In genomic region chr17:8592427-8593277, GRCm38 (mm10) we compare ENCODE assay signal across 7 mouse cellular contexts. TPM values are rescaled to one million over a fixed set of nuclear protein-coding genes. Genes with fewer than 3 reads are reported as not detected.
DNase-seq lines count a peak whose midpoint lies in the region; ATAC-seq lines count a peak whose summit lies in the region.

No protein-coding gene starts in this region.

- peaks cover 5% of the 10 kb centered on the region for H3K4me1 ChIP-seq in embryonic facial prominence, embryonic 13.5 days
- H3K4me1 ChIP-seq in heart, embryonic 10.5 days: no peaks in the 10 kb centered on the region; the same call in 1 of the 2 replicates
- H3K4me1 ChIP-seq in limb, embryonic 13.5 days: no peaks in the 10 kb centered on the region
- H3K4me1 ChIP-seq in midbrain, embryonic 16.5 days (ENCODE audit: control insufficient read depth, insufficient read depth, low read length): peaks cover 3% of the 10 kb centered on the region; the same call in 1 of the 2 replicates

- 16% methylated on average over 22 of the region's 22 CpGs for WGBS in embryonic facial prominence, embryonic 13.5 days
- WGBS in heart, embryonic 10.5 days: 16% methylated on average over 22 of the region's 22 CpGs
- 13% methylated on average over 22 of the region's 22 CpGs for whole genome bisulfite sequencing in limb, embryonic 13.5 days
- 16% methylated on average over 22 of the region's 22 CpGs for WGBS in midbrain, embryonic 16.5 days

- H3K27me3 ChIP-seq in embryonic facial prominence, embryonic 13.5 days: peaks cover 19% of the 10 kb centered on the region
- H3K27me3 ChIP-seq in heart, embryonic 10.5 days (ENCODE audit: insufficient read depth, poor library complexity, severe bottlenecking): peaks cover 22% of the 10 kb centered on the region
- peaks cover 34% of the 10 kb centered on the region for H3K27me3 ChIP-seq in limb, embryonic 13.5 days
- H3K27me3 ChIP-seq in midbrain, embryonic 16.5 days (ENCODE audit: control insufficient read depth, insufficient read depth, low read depth, low read length): no peaks in the 10 kb centered on the region

- peak; percentile 87 for DNase-seq in adrenal gland, postnatal 10 days
- DNase-seq in heart, embryonic 10.5 days (ENCODE audit: low spot score): no peak
- peak; percentile 59 for DNase-seq in kidney, adult 9 months
- peak; percentile 35 to 75 for DNase-seq in spleen, postnatal 4 days (ENCODE audit: low spot score in 2 of 2)

- H3K4me3 ChIP-seq in embryonic facial prominence, embryonic 13.5 days: peak overlapping the region; percentile 14; the same call in 1 of the 2 replicates
- H3K4me3 ChIP-seq in heart, embryonic 10.5 days: peak overlapping the region; percentile 39
- H3K4me3 ChIP-seq in limb, embryonic 13.5 days: peak overlapping the region; percentile 25
- H3K4me3 ChIP-seq in midbrain, embryonic 16.5 days (ENCODE audit: low read depth, low read length): peak overlapping the region; percentile 27

- no peak overlapping the region for H3K27ac ChIP-seq in embryonic facial prominence, embryonic 13.5 days
- H3K27ac ChIP-seq in heart, embryonic 10.5 days: no peak overlapping the region
- no peak overlapping the region for H3K27ac ChIP-seq in limb, embryonic 13.5 days
- no peak overlapping the region for H3K27ac ChIP-seq in midbrain, embryonic 16.5 days (ENCODE audit: low read length)

- peak overlapping the region; percentile 38; the same call in 1 of the 2 replicates for H3K9ac ChIP-seq in embryonic facial prominence, embryonic 13.5 days
- 0 out of 2 replicates have a peak overlapping the region, but pooled peaks have one; percentile 35 for H3K9ac ChIP-seq in limb, embryonic 13.5 days
- peak overlapping the region; percentile 47; the same call in 1 of the 2 replicates for H3K9ac ChIP-seq in midbrain, embryonic 16.5 days (ENCODE audit: low read depth, low read length)

- peak overlapping the region; percentile 52 for H3K4me2 ChIP-seq in embryonic facial prominence, embryonic 13.5 days
- peak overlapping the region; percentile 59 for H3K4me2 ChIP-seq in limb, embryonic 13.5 days (replicated peaks)
- peak overlapping the region; percentile 54 for H3K4me2 ChIP-seq in midbrain, embryonic 16.5 days (ENCODE audit: low read length)

- no peaks in the 10 kb centered on the region for H3K9me3 ChIP-seq in embryonic facial prominence, embryonic 13.5 days
- H3K9me3 ChIP-seq in heart, embryonic 10.5 days: no peaks in the 10 kb centered on the region
- no peaks in the 10 kb centered on the region for H3K9me3 ChIP-seq in limb, embryonic 13.5 days
- H3K9me3 ChIP-seq in midbrain, embryonic 16.5 days (replicated peaks; ENCODE audit: control insufficient read depth, low read length, poor library complexity, severe bottlenecking): 0 out of 2 replicates have a peak, but pooled peaks cover 3% of the 10 kb centered on the region

- ATAC-seq in embryonic facial prominence, embryonic 13.5 days (ENCODE audit: insufficient number of reproducible peaks, insufficient read depth, low FRiP score, low TSS enrichment, low read depth): no peak
- peak; percentile 73; the same call in 1 of the 2 replicates for ATAC-seq in limb, embryonic 13.5 days (ENCODE audit: low FRiP score, low read depth)
- peak; percentile 79 for ATAC-seq in midbrain, embryonic 16.5 days

- no peaks in the 10 kb centered on the region for H3K36me3 ChIP-seq in embryonic facial prominence, embryonic 13.5 days
- H3K36me3 ChIP-seq in heart, embryonic 10.5 days: no peaks in the 10 kb centered on the region
- H3K36me3 ChIP-seq in limb, embryonic 13.5 days: no peaks in the 10 kb centered on the region
- no peaks in the 10 kb centered on the region for H3K36me3 ChIP-seq in midbrain, embryonic 16.5 days (ENCODE audit: control insufficient read depth, insufficient read depth, low read length)

RNA-seq across cellular contexts. Expression of gene Gm17087, which starts 25.9 kb away (rescaled TPM):
- not detected for total RNA-seq in adrenal gland, postnatal 10 days (2021)
- polyA plus RNA-seq in embryonic facial prominence, embryonic 13.5 days (2015; fragmentation: Nextera tagmentation; extraction: Ambion mirVana): 0.43 TPM in 1 of 2 replicates, not detected in the other
- not detected in 2 replicates for polyA plus RNA-seq in heart, embryonic 10.5 days (2016; fragmentation: Nextera tagmentation; extraction: Ambion mirVana)
- not detected in 2 replicates for polyA plus RNA-seq in limb, embryonic 13.5 days (2015; fragmentation: Nextera tagmentation; extraction: Ambion mirVana)
- polyA plus RNA-seq in midbrain, embryonic 16.5 days (2015; fragmentation: Nextera tagmentation; extraction: Ambion mirVana): not detected in 2 replicates
